Mouse (Mus musculus) lung, postnatal 0 days (tissue): ENCODE data around the gene Kcnb1.

Source experiments
- CTCF ChIP-seq: IDR thresholded peaks from 2 replicates; pipeline ENCODE4 v1.5.1; 2016; ENCODE audit warnings: antibody characterized with exemption, mild to moderate bottlenecking
- EP300 ChIP-seq: IDR thresholded peaks from 2 replicates; pipeline ENCODE4 v1.6.1; 2016; ENCODE audit warnings: antibody characterized with exemption, mild to moderate bottlenecking, control low read depth

- TF ChIP-seq CTCF: peak; percentile 98
- no peak for TF ChIP-seq EP300
These were observed 77.2 kb downstream of the Kcnb1 start for GRCm38 (mm10) chr2:167112737-167113136.
